Mouse (Mus musculus) forebrain, embryonic 10.5 days (tissue): ENCODE results near the gene Rab5if. TPM values are rescaled to one million over a fixed set of nuclear protein-coding genes. Genes with fewer than 3 reads are reported as not detected.
"Not testable (repeated sequence)": the region's sequence is repeated elsewhere in the genome, so short reads cannot be mapped to it uniquely, and the experiment has no call there.

Source experiments
- DNase-seq: peaks from one replicate; pipeline ENCODE4 v3.0.0-alpha.2; 2017; ENCODE audit warnings: low spot score; ENCODE audit errors: extremely low spot score
- H3K27ac ChIP-seq: fragments of 300-500 bp; sonication (generic); 2 replicates; pipeline ENCODE4 v1.5.1; 2016; ENCODE audit warnings: mild to moderate bottlenecking
- H3K27me3 ChIP-seq: fragments of 300-500 bp; sonication (generic); 2 replicates; pipeline ENCODE4 v1.6.1; 2016; ENCODE audit warnings: mild to moderate bottlenecking; ENCODE audit not compliant: poor library complexity, severe bottlenecking
- H3K36me3 ChIP-seq: fragments of 300-500 bp; sonication (generic); replicated peaks from 2 replicates; pipeline ENCODE4 v1.6.1; 2016; ENCODE audit warnings: mild to moderate bottlenecking, moderate library complexity
- H3K4me1 ChIP-seq: fragments of 300-500 bp; sonication (generic); 2 replicates; pipeline ENCODE4 v1.6.1; 2016
- H3K4me3 ChIP-seq: fragments of 300-500 bp; sonication (generic); 2 replicates; pipeline ENCODE4 v1.5.1; 2016; ENCODE audit warnings: mild to moderate bottlenecking, moderate library complexity
- H3K9me3 ChIP-seq: fragments of 300-500 bp; sonication (generic); 2 replicates; pipeline ENCODE4 v1.6.1; 2016; ENCODE audit warnings: mild to moderate bottlenecking, moderate library complexity
- WGBS: fragments of 180-500 bp; shearing (Covaris S2); methylation state at CpG from one replicate; pipeline ENCODE4 v1.1.7; 2016; 5-methylcytosine and 5-hydroxymethylcytosine counted together
- polyA plus RNA-seq: library from polyadenylated mRNA; unstranded; fragments of >200 nt; fragmentation: Nextera tagmentation; extraction: Ambion mirVana; gene quantifications from 2 replicates; pipeline ENCODE4 v1.2.1, GENCODE M21; 2016

Rab5if gene
- polyA plus RNA-seq, 1 experiment from 2014 or later: 185 TPM

GRCm38 (mm10) chr2:156882431-156883001, 19.6 kb downstream of the Rab5if start:
- DNase-seq: no peak
- H3K4me3 ChIP-seq: no peak overlapping the region
- WGBS: 43% methylated on average over 10 of the region's 10 CpGs

GRCm38 (mm10) chr2:156884396-156885211, 21.7 kb downstream of the Rab5if start:
- WGBS: 91% methylated on average over 10 of the region's 10 CpGs
- H3K27me3 ChIP-seq: no peaks in the 10 kb centered on the region
- no peak overlapping the region for H3K4me3 ChIP-seq
- no peaks in the 10 kb centered on the region for H3K4me1 ChIP-seq
- H3K36me3 ChIP-seq: no peaks in the 10 kb centered on the region
- H3K27ac ChIP-seq: no peak overlapping the region
- no peak for DNase-seq
- no peaks in the 10 kb centered on the region for H3K9me3 ChIP-seq

More at GRCm38 (mm10) chr2:156882431-156883001, 19.6 kb downstream of the Rab5if start:
- Histone ChIP-seq H3K27me3 (no peaks in the 10 kb centered on the region), H3K36me3 (no peaks in the 10 kb centered on the region), H3K27ac (no peak overlapping the region), H3K9me3 (no peaks in the 10 kb centered on the region), H3K4me1 (no peaks in the 10 kb centered on the region)

- not testable (repeated sequence) for DNase-seq, H3K36me3 ChIP-seq, H3K9me3 ChIP-seq, H3K27me3 ChIP-seq, H3K4me3 ChIP-seq, H3K4me1 ChIP-seq, H3K27ac ChIP-seq
- WGBS: 72% methylated on average over 2 of the region's 2 CpGs
Observed at GRCm38 (mm10) chr2:156885666-156886065, 22.7 kb downstream of the Rab5if start.

- Histone ChIP-seq H3K36me3 (no peaks in the 10 kb centered on the region), H3K27ac (no peak overlapping the region), H3K9me3 (no peaks in the 10 kb centered on the region), H3K4me1 (no peaks in the 10 kb centered on the region), H3K27me3 (no peaks in the 10 kb centered on the region), H3K4me3 (no peak overlapping the region)
- DNase-seq: no peak
- 87% methylated on average over 10 of the region's 10 CpGs for WGBS
Observed at GRCm38 (mm10) chr2:156886084-156886631, 23.2 kb downstream of the Rab5if start.

GRCm38 (mm10) chr2:156887017-156887416, 24.1 kb downstream of the Rab5if start, which contains the start of gene Sla2:
Sla2 (minus strand) TSS chr2:156887192.
- no peak for DNase-seq
- H3K36me3 ChIP-seq: no peaks in the 10 kb centered on the region
- peaks cover 1% of the 10 kb centered on the region; the same call in 1 of the 2 replicates for H3K4me1 ChIP-seq
- H3K27me3 ChIP-seq: no peaks in the 10 kb centered on the region
- H3K27ac ChIP-seq: no peak within 1 kb of the TSS
- no peak within 1 kb of the TSS for H3K4me3 ChIP-seq
- WGBS: 68% methylated on average over 6 of the region's 6 CpGs
- H3K9me3 ChIP-seq: no peaks in the 10 kb centered on the region

DNA sequence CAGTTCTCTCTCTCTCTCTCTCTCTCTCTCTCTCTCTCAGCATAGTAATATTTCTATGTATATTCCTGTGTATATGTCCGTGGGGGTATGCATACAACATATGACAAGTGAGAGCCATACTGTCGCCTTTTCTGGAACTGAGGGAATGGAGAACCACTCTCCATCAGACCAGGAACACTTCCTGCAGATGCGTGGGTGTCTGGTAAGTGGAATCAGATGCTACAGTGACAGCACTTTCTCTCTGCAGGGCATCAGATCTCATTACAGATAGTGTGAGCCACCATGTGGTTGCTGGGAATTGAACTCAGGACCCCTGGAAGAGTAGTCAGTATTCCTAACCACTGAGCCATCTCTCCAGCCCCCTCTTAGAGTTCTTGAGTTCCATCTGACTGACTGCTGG, 25.6 kb downstream of the Rab5if start:
- no peak for DNase-seq
- Histone ChIP-seq H3K4me1 (peaks cover 10% of the 10 kb centered on the region), H3K27me3 (no peaks in the 10 kb centered on the region), H3K27ac (no peak overlapping the region), H3K4me3 (no peak overlapping the region), H3K9me3 (no peaks in the 10 kb centered on the region), H3K36me3 (no peaks in the 10 kb centered on the region)
- WGBS: 73% methylated on average over 3 of the region's 3 CpGs

GRCm38 (mm10) chr2:156892240-156892639, 29.3 kb downstream of the Rab5if start:
- Histone ChIP-seq H3K36me3 (no peaks in the 10 kb centered on the region), H3K27ac (no peak overlapping the region), H3K9me3 (no peaks in the 10 kb centered on the region), H3K4me3 (no peak overlapping the region), H3K27me3 (no peaks in the 10 kb centered on the region), H3K4me1 (peaks cover 10% of the 10 kb centered on the region)
- WGBS: 48% methylated on average over 3 of the region's 3 CpGs
- DNase-seq: no peak

- H3K27me3 ChIP-seq: no peaks in the 10 kb centered on the region
- WGBS: 74% methylated on average over 6 of the region's 6 CpGs
- H3K36me3 ChIP-seq: no peaks in the 10 kb centered on the region
- H3K4me1 ChIP-seq: peaks cover 10% of the 10 kb centered on the region
- DNase-seq: no peak
- no peaks in the 10 kb centered on the region for H3K9me3 ChIP-seq
- no peak overlapping the region for H3K27ac ChIP-seq
- no peak overlapping the region for H3K4me3 ChIP-seq
Observed at GRCm38 (mm10) chr2:156892821-156893220, 29.9 kb downstream of the Rab5if start.

GRCm38 (mm10) chr2:156894496-156895265, 31.8 kb downstream of the Rab5if start:
- Histone ChIP-seq H3K27ac (no peak overlapping the region), H3K9me3 (no peaks in the 10 kb centered on the region), H3K4me1 (peaks cover 10% of the 10 kb centered on the region), H3K4me3 (no peak overlapping the region), H3K27me3 (no peaks in the 10 kb centered on the region), H3K36me3 (no peaks in the 10 kb centered on the region)
- WGBS: 90% methylated on average over 15 of the region's 15 CpGs
- no peak for DNase-seq

DNA sequence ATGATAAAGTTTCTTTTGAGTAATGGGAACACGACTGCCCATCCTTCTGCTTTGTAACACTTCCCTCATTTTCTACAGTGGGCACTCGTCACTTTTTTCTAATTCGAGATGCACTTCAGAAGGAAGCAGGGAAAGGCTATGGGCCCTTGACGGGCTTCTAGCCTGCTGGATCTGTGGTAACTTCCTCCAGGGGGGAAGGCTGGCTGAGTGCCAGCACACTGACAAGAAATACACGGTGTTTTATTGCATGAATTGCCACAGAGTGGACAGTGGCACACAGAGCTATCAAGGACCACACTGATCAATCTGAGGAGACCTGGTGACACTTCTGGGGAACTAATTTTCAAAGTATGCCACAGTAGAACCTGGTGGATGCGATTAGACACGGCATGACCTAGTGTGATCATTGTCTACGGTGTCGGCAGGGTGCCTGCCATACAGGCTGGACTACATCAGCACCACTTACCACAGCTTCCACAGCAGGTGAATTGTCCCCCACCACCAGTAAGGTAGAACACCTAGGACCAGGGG, 33.5 kb downstream of the Rab5if start:
- Histone ChIP-seq H3K9me3 (no peaks in the 10 kb centered on the region), H3K27me3 (no peaks in the 10 kb centered on the region), H3K27ac (no peak overlapping the region), H3K4me1 (peaks cover 10% of the 10 kb centered on the region), H3K4me3 (no peak overlapping the region), H3K36me3 (no peaks in the 10 kb centered on the region)
- WGBS: 89% methylated on average over 9 of the region's 9 CpGs
- no peak for DNase-seq

- H3K27ac ChIP-seq: no peak overlapping the region
- 89% methylated on average over 9 of the region's 9 CpGs for WGBS
Observed at GRCm38 (mm10) chr2:156897034-156897433, 34.1 kb downstream of the Rab5if start.

DNA sequence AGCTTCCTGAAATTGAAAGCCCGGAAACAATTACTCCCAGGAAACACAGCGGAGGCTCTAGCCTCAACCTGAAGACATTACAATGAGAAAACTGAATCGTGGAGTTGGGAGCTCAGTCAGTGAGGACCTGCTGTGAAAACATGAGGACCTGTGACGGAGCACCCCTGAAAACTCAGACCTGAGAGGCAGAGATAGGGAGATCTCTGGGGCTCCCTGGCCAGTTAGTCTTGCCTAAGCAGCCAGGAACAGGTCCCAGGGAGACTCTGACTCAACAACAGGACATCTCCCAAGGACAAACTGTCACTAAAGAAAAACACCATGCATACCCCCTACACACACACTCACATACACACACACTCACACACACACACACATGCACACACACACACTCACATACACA, 35.4 kb downstream of the Rab5if start:
- Histone ChIP-seq H3K9me3 (no peaks in the 10 kb centered on the region), H3K4me1 (no peaks in the 10 kb centered on the region), H3K27me3 (no peaks in the 10 kb centered on the region), H3K27ac (no peak overlapping the region), H3K36me3 (no peaks in the 10 kb centered on the region), H3K4me3 (no peak overlapping the region)
- WGBS: 81% methylated on average over 4 of the region's 4 CpGs
- DNase-seq: no peak

More at GRCm38 (mm10) chr2:156897034-156897433, 34.1 kb downstream of the Rab5if start:
- H3K4me3 ChIP-seq: no peak overlapping the region
- no peaks in the 10 kb centered on the region for H3K36me3 ChIP-seq
- peaks cover 8% of the 10 kb centered on the region for H3K4me1 ChIP-seq
- no peaks in the 10 kb centered on the region for H3K27me3 ChIP-seq
- no peak for DNase-seq
- no peaks in the 10 kb centered on the region for H3K9me3 ChIP-seq
